Mouse (Mus musculus): Measurements from ENCODE around the gene Fmod. TPM values are rescaled to one million over a fixed set of nuclear protein-coding genes. Genes with fewer than 3 reads are reported as not detected.
A peak's percentile ranks its signal among the peaks of the same experiment; 100 is the strongest.

Gene Fmod
- polyA plus RNA-seq, 1 experiment from 2014 or later: 23.3 TPM

DNA sequence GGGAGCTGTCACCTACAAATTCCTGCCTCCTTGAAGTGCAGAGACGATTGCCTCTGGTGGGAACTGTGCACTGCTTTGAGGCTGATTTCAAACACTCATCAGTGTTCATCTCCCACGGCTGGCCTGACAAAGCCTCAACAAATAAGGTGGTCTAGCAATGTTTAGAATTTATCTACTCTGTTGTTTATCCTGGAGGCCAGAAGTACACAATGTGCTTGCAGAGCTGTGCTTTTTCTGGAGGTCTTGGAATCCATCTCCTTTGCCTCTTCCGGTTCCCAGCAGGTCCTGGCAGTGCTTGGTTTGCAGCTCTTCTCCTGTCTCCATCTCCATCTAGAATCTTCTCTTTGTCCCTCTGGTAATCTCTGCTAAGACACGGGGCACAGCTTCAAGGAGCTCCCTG lies 19.2 kb downstream of the Fmod start:
- Histone ChIP-seq H3K9me3 (replicated peaks) (no peaks in the 10 kb centered on the region), H3K4me2 (no peak overlapping the region), H3K4me3 (no peak overlapping the region), H3K9ac (no peak overlapping the region), H3K27me3 (no peaks in the 10 kb centered on the region), H3K36me3 (no peaks in the 10 kb centered on the region), H3K27ac (no peak overlapping the region), H3K4me1 (replicated peaks) (peaks cover 20% of the 10 kb centered on the region)
- 60% methylated on average over 4 of the region's 4 CpGs for WGBS
- no peak for ATAC-seq (replicated peaks; ENCODE audit: insufficient number of reproducible peaks, insufficient read depth, low FRiP score, low read depth)

DNA sequence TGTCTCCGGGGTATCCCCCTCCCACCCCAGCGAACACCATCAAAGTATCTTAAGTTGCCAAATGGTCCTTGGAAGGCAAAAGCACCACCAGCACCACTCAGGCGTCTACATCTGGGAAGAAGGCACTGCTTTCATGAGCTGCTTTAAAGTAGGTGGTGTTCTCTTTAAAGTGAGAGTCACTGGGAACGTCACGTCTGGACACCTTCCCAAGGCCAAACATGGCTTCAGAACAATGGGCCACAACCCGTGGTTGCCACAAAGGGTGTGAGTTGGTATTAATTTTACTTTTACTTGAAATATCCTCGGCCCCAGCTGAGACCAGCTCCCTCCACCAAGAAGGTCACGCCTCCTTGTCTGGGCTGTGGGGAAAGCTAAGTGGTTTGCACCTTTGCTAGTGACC lies 20.7 kb downstream of the Fmod start:
- H3K27ac ChIP-seq: no peak overlapping the region
- H3K27me3 ChIP-seq: no peaks in the 10 kb centered on the region
- H3K9ac ChIP-seq: no peak overlapping the region
- no peak for ATAC-seq (replicated peaks; ENCODE audit: insufficient number of reproducible peaks, insufficient read depth, low FRiP score, low read depth)
- H3K4me2 ChIP-seq: no peak overlapping the region
- H3K4me3 ChIP-seq: no peak overlapping the region
- no peaks in the 10 kb centered on the region for H3K36me3 ChIP-seq
- H3K9me3 ChIP-seq (replicated peaks): no peaks in the 10 kb centered on the region
- WGBS: 73% methylated on average over 8 of the region's 8 CpGs
- peaks cover 35% of the 10 kb centered on the region for H3K4me1 ChIP-seq (replicated peaks)

DNA sequence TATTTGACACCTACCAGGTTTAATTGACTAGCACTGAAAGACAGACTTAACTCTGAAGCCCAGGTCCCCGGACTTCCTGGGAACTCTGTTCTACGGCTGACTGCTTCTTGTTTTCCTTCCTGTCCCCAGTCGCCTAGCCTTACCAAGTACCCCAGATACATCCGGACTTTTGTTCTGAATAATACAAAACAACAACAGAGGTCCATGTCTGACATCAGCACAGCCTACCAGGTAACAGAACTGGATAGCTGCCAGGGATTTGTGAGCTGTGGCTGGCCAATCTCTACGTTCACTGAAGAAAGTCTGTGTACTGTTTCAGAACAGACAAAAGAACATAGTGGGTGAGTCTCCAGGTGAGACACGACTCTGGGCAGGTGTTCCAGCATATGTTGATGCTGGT lies 21.8 kb downstream of the Fmod start:
- Histone ChIP-seq H3K4me3 (no peak overlapping the region), H3K9ac (no peak overlapping the region), H3K4me1 (replicated peaks) (peaks cover 46% of the 10 kb centered on the region), H3K36me3 (no peaks in the 10 kb centered on the region), H3K4me2 (no peak overlapping the region), H3K9me3 (replicated peaks) (no peaks in the 10 kb centered on the region), H3K27ac (no peak overlapping the region; the same call in 1 of the 2 replicates), H3K27me3 (no peaks in the 10 kb centered on the region)
- no peak for ATAC-seq (replicated peaks; ENCODE audit: insufficient number of reproducible peaks, insufficient read depth, low FRiP score, low read depth)
- WGBS: 63% methylated on average over 6 of the region's 6 CpGs

DNA sequence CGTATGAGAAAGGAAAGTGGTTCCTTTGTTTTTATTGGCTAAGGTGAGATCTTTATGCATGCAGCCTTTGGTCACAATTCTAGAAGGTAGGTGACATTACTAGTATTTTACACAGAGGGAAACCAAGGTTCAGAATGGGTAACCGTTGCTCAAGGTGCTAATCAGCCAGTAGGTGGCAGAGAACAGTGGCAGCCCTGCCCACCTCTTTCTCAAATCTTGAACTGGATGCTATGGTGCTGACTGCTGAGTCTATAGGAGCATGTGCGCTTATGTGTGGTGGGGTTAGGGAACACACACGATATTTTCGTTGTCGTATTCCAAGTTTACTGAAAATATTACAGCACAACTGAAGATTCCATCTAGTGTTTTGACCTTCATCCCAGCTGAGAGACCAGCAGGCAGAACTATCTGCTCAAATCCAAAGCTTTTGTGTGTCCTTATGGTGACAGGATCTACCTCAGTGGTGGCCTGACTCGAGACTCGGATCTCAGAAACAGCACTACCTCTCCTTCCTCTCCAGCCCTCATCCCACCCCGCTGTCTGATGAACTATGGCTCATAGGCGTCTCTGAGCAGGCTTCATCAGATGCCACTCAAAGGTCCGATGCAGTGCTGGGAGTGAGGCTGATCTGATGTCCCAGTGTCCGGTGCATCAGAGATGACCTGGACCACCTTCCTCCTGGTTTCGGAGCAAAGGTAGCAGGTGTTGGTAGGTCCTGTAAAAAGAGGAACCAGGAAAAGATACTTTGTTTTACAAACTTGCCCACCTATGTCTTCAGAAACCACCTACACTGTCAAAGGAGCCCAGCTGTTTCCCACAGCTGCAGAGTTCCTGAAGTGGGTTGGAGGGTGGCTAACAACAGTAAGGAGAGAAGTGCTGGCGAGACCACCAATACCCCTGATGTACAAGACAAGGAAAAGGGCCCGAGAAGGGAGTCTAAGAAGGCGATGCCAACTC lies 23.0 kb downstream of the Fmod start:
- peak overlapping the region; percentile 46 for H3K4me3 ChIP-seq
- H3K9me3 ChIP-seq (replicated peaks): no peaks in the 10 kb centered on the region
- WGBS: 61% methylated on average over 16 of the region's 16 CpGs
- ATAC-seq (replicated peaks; ENCODE audit: insufficient number of reproducible peaks, insufficient read depth, low FRiP score, low read depth): no peak
- H3K4me2 ChIP-seq: peak overlapping the region; percentile 89
- peak overlapping the region; percentile 55 for H3K9ac ChIP-seq
- H3K36me3 ChIP-seq: no peaks in the 10 kb centered on the region
- peak overlapping the region; percentile 99 for H3K27ac ChIP-seq
- H3K4me1 ChIP-seq (replicated peaks): peaks cover 56% of the 10 kb centered on the region
- no peaks in the 10 kb centered on the region for H3K27me3 ChIP-seq

DNA sequence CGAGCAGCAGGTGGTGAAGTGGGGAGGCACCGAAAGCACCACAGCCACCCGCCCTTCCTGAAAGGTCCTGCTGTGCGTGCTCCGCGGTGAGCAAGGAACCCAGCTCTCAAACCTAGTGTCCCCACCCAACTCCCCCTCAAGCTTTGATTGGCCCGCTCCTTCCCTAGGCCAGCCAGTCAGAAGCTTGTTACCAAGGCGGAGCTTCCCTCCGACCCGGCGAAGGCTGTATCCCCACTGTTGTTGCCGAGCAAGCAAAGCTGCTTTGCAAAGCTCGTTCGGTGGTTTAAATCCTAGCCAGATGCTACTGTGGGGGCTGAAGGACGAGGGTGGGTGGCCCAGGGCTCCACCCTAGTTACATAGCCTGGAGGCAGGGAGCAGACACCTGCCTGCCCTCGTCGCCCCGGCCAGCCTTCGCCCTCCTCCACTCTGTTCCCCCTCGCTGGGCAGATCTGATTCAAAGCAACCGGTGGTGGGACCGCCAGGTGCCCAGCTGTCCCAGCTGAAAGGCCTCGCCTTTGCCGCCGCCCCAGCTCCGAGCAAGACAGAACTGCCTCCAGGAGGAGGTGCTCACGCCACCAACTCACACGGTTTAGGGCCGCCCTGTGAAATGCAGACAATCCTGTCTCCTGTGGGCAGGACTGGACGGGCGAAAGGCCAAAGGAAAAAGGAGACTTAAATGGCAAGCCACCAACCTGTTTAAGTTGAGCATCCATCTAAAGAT lies 24.0 kb downstream of the Fmod start:
- peak; percentile 91 for ATAC-seq (replicated peaks; ENCODE audit: insufficient number of reproducible peaks, insufficient read depth, low FRiP score, low read depth)
- H3K9ac ChIP-seq: peak overlapping the region; percentile 67
- H3K36me3 ChIP-seq: no peaks in the 10 kb centered on the region
- no peaks in the 10 kb centered on the region for H3K9me3 ChIP-seq (replicated peaks)
- peak overlapping the region; percentile 46 for H3K4me3 ChIP-seq
- peak overlapping the region; percentile 89 for H3K4me2 ChIP-seq
- H3K4me1 ChIP-seq (replicated peaks): peaks cover 49% of the 10 kb centered on the region
- H3K27ac ChIP-seq: peak overlapping the region; percentile 99
- 3% methylated on average over 31 of the region's 31 CpGs for WGBS
- H3K27me3 ChIP-seq: no peaks in the 10 kb centered on the region

DNA sequence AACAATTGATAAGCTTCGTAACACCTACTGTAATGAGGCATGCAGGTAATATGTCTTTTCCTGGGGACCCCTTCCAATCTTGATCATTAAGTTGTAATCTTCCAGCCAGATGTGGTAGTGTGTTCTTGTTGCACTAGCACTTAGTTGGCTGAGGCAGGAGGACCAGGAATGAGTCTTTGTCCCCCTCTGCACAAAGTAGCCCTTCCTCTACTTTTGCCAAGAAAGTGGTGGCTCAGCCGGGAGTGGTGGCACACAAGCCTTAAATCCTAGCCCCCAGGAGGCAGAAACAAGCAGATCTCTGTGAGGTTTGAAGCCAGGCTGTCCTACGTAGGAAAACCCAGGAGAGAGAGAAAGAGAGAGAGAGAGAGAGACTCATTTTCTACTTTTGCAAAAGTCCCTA lies 24.9 kb downstream of the Fmod start:
- H3K9me3 ChIP-seq (replicated peaks): no peaks in the 10 kb centered on the region
- no peak overlapping the region for H3K4me3 ChIP-seq
- H3K27ac ChIP-seq: peak overlapping the region; percentile 99
- ATAC-seq (replicated peaks; ENCODE audit: insufficient number of reproducible peaks, insufficient read depth, low FRiP score, low read depth): no peak
- no peaks in the 10 kb centered on the region for H3K27me3 ChIP-seq
- WGBS: 79% methylated on average over 3 of the region's 3 CpGs
- H3K4me1 ChIP-seq (replicated peaks): peaks cover 55% of the 10 kb centered on the region
- no peaks in the 10 kb centered on the region for H3K36me3 ChIP-seq
- H3K9ac ChIP-seq: no peak overlapping the region
- H3K4me2 ChIP-seq: no peak overlapping the region

DNA sequence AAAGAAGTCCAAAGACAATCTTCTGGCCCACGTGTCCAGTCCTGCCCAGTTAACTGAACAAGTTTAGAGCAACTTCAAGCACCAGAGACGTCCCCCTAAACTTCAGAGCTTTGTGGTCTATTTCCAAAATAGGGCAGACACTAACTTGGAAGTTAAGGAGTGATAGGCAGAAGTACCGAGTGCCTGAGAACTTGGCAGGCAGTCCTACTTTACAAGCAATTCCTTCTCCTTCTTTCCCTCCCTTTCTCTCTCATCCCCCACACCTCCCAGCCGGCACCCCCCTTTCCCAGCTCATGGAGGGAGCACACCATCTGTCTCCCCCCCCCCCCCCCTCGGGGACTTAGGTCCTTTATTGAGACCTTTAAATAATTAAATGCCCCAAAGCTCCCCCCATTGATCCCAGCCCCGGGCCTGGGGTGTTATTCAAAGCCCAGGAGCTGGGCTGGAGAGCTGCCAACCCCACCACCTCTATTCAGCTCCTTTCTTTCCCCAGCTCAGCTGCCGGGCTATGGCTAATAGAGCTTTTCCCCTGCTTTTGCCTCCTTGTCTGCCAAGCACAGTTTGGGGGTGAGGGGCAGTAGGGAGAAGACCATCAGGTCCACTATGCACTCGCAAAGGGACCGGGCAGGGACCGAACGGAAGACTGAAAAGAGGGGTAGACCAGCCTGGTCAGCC lies 25.5 kb downstream of the Fmod start:
- Histone ChIP-seq H3K36me3 (no peaks in the 10 kb centered on the region), H3K4me2 (peak overlapping the region; percentile 51), H3K9me3 (replicated peaks) (no peaks in the 10 kb centered on the region), H3K9ac (peak overlapping the region; percentile 10), H3K27me3 (no peaks in the 10 kb centered on the region), H3K27ac (peak overlapping the region; percentile 99), H3K4me1 (replicated peaks) (peaks cover 59% of the 10 kb centered on the region), H3K4me3 (peak overlapping the region; percentile 9)
- no peak for ATAC-seq (replicated peaks; ENCODE audit: insufficient number of reproducible peaks, insufficient read depth, low FRiP score, low read depth)
- WGBS: 13% methylated on average over 11 of the region's 11 CpGs

DNA sequence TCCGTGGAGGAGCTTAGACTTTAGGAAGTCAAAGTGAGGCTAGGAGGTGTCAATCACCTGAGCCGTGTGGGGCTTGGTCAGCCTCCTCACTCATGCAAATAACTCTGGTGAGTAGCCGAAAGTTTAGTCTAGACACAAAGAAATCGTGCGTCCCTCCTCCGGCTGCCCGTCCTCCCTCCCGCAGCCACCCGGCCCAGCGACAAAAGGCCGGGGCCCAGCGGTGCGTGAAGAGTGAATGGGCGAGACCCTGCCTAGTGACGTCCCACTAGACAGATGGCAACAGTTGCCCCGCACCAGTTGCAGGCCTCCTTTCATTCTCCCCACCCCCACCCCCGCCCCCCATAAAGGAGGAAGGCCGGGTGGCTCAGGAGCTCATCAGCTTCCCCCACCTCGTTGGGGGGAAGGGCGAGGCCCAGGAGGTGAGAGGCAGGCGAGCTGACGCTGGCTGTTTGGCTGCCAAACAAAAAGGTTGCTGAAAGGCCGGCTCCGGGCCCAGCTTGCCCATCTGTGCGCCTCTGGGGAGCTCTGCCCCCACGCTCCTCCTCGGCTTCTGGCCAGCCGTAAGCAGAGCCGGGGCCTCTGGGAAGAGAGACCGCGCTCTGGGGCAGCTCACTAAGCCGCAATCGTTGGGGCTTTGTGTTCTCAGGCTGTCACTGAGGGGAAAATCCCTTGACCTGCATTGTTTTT lies 26.2 kb downstream of the Fmod start:
- Histone ChIP-seq H3K4me3 (peak overlapping the region; percentile 9), H3K9me3 (replicated peaks) (no peaks in the 10 kb centered on the region), H3K4me1 (replicated peaks) (peaks cover 62% of the 10 kb centered on the region), H3K4me2 (peak overlapping the region; percentile 51), H3K9ac (peak overlapping the region; percentile 10), H3K36me3 (no peaks in the 10 kb centered on the region), H3K27ac (peak overlapping the region; percentile 99), H3K27me3 (no peaks in the 10 kb centered on the region)
- 3% methylated on average over 33 of the region's 33 CpGs for WGBS
- ATAC-seq (replicated peaks; ENCODE audit: insufficient number of reproducible peaks, insufficient read depth, low FRiP score, low read depth): peak; percentile 27

DNA sequence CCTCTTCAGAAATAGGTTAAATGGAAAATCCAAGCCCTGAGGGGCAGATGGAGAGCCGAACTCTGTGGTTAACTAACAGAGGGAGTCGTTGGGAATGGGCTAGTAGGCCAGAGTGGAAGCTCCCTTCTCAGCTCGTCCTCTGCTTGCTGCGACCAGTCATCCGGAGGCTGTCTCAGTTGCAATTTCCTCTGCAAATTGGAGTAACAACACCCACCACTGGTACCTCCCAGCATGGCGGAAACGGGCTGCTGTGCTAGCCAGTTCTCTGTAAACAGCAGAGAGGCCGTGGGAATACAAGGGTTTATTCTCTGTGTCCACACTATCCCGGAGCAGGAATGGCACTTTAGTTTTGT lies 26.7 kb downstream of the Fmod start:
- Histone ChIP-seq H3K4me3 (peak overlapping the region; percentile 9), H3K9ac (peak overlapping the region; percentile 10; the same call in 1 of the 2 replicates), H3K9me3 (replicated peaks) (no peaks in the 10 kb centered on the region), H3K27ac (peak overlapping the region; percentile 99), H3K36me3 (no peaks in the 10 kb centered on the region), H3K4me1 (replicated peaks) (peaks cover 62% of the 10 kb centered on the region), H3K27me3 (no peaks in the 10 kb centered on the region), H3K4me2 (peak overlapping the region; percentile 51)
- WGBS: 24% methylated on average over 9 of the region's 9 CpGs
- ATAC-seq (replicated peaks; ENCODE audit: insufficient number of reproducible peaks, insufficient read depth, low FRiP score, low read depth): no peak

DNA sequence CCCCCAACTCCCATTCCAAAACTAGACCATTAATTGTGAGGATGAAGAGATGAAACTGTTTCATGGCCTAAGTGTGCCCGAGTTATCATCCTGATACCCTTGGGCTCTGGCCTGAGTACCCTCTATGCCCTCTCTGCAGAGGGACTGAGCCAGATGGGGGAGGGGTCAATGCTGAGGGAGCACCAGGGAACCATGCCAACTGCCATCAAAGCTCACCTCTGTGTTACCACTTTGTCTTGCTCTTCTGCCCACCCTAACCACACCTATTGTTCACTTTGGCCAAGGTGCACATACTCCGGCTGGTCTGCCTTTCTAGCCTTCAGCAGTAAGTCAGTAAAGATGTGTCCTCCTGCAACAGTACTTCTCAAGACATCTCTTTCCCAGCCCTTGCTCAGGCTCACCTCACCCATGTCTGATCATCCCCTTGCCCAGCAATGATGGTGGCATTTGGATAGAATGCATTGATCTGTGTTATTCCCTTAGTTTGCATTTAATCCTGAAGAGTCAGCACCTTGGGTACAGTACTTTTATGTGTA lies 27.3 kb downstream of the Fmod start:
- Histone ChIP-seq H3K27ac (peak overlapping the region; percentile 99), H3K4me3 (no peak overlapping the region), H3K27me3 (no peaks in the 10 kb centered on the region), H3K4me1 (replicated peaks) (peaks cover 62% of the 10 kb centered on the region), H3K4me2 (no peak overlapping the region), H3K9me3 (replicated peaks) (no peaks in the 10 kb centered on the region), H3K9ac (no peak overlapping the region), H3K36me3 (no peaks in the 10 kb centered on the region)
- ATAC-seq (replicated peaks; ENCODE audit: insufficient number of reproducible peaks, insufficient read depth, low FRiP score, low read depth): no peak
- 84% methylated on average over 2 of the region's 2 CpGs for WGBS

All from heart, embryonic 15.5 days (tissue).